Mouse (Mus musculus) stomach, embryonic 16.5 days (tissue): ENCODE results near the gene Prkch. TPM values are rescaled to one million over a fixed set of nuclear protein-coding genes. Genes with fewer than 3 reads are reported as not detected.

Experiments
- polyA plus RNA-seq: library from polyadenylated mRNA; unstranded; fragments of >200 nt; fragmentation: Nextera tagmentation; extraction: Ambion mirVana; gene quantifications from 2 replicates; pipeline ENCODE4 v1.2.1, GENCODE M21; 2015

Gene Prkch
- polyA plus RNA-seq, 1 experiment from 2014 or later = 9.8 TPM

Other genes with a start within 250 kb of the Prkch start
- gene Tmem30b, start 38.4 kb upstream of the Prkch start, polyA plus RNA-seq = 38.6 and 42.7 TPM in 2 replicates